19 mouse cellular contexts compared by ENCODE assay signal in the genomic region with DNA sequence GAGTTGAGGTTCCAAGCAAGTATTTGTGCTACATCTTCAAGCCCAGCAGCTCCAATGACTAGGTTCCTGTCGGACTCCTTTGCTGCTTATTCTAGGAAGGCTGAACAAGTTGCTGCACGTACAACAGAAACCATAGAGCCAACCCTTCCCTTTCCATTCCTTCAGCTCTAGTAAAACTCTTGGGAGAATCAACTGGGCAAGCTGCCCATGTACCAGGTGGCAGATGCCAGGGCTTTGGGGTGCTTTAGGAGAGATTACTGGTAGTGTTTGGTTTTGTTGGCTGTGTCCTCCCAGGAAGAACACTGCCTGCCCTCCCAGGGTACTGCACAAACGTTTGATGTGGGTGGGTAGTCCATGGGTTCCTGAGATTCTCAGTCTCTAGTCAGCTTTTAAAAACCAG. TPM values are rescaled to one million over a fixed set of nuclear protein-coding genes. Genes with fewer than 3 reads are reported as not detected.
DNase-seq lines count a peak whose midpoint lies in the region; ATAC-seq lines count a peak whose summit lies in the region.
"Had no signal": no experiment of that assay in that cellular context is flagged by ENCODE, and none has a peak within 500 bp of the region (broad histone marks: within the 10 kb centered on the region; RNA-seq: fewer than 3 reads in every experiment).

No protein-coding gene starts in this region.

- H3K9ac ChIP-seq in forebrain, embryonic 13.5 days = no peak overlapping the region; the same call in 1 of the 2 replicates
- no peak overlapping the region for H3K9ac ChIP-seq in forebrain, embryonic 14.5 days (ENCODE audit: low read length)
- H3K9ac ChIP-seq: forebrain, embryonic 15.5 days had no signal

- H3K4me3 ChIP-seq in forebrain, embryonic 13.5 days = no peak overlapping the region
- H3K4me3 ChIP-seq in forebrain, embryonic 14.5 days (ENCODE audit: low read depth, low read length) = no peak overlapping the region
- H3K4me3 ChIP-seq: forebrain, embryonic 15.5 days; midbrain, embryonic 10.5 days had no signal

- ATAC-seq in forebrain, embryonic 13.5 days = no peak
- ATAC-seq in forebrain, embryonic 14.5 days = no peak
- no peak for ATAC-seq in megakaryocyte-erythroid progenitor cell, adult 5-6 weeks (replicated peaks; ENCODE audit: low FRiP score, low TSS enrichment, poor library complexity, severe bottlenecking)
- ATAC-seq: forebrain, embryonic 15.5 days; inflammation-experienced regulatory T-cells, adult 6 months had no signal

- H3K36me3 ChIP-seq in forebrain, embryonic 13.5 days (ENCODE audit: poor library complexity, severe bottlenecking) = peaks cover 32% of the 10 kb centered on the region
- H3K36me3 ChIP-seq in forebrain, embryonic 14.5 days (ENCODE audit: control insufficient read depth, insufficient read depth, low read length) = peaks cover 31% of the 10 kb centered on the region

- H3K27ac ChIP-seq in forebrain, embryonic 13.5 days = 0 out of 2 replicates have a peak overlapping the region, but pooled peaks have one; percentile 6
- no peak overlapping the region; the same call in 1 of the 2 replicates for H3K27ac ChIP-seq in forebrain, embryonic 14.5 days (ENCODE audit: low read depth, low read length)
- H3K27ac ChIP-seq: forebrain, embryonic 15.5 days; midbrain, embryonic 10.5 days had no signal

- DNase-seq in forebrain, embryonic 14.5 days (ENCODE audit: low spot score) = no peak
- DNase-seq in brain, adult 2 months (ENCODE audit: low read depth, low spot score) = peak; percentile 67
- DNase-seq in cerebellum, adult 8-10 months = peak; percentile 64
- DNase-seq in fat pad, adult 2 months (ENCODE audit: extremely low read depth, low read depth, low spot score) = peak; percentile 80
- no peak for DNase-seq in right cerebral cortex, adult 2 months (ENCODE audit: low spot score in 2 of 2)
- DNase-seq: heart, adult 11 months; heart, postnatal 4 days; kidney, adult 8-10 months; kidney, postnatal 36 days; lung, postnatal 36 days; thymus, postnatal 4 days had no signal

- H3K9me3 ChIP-seq in forebrain, embryonic 13.5 days (replicated peaks) = no peaks in the 10 kb centered on the region
- no peaks in the 10 kb centered on the region for H3K9me3 ChIP-seq in forebrain, embryonic 14.5 days (replicated peaks; ENCODE audit: control insufficient read depth, low read length)
- H3K9me3 ChIP-seq: forebrain, embryonic 15.5 days; midbrain, embryonic 10.5 days had no signal

- 58% methylated on average over 3 of the region's 3 CpGs for WGBS in forebrain, embryonic 13.5 days
- 54% methylated on average over 3 of the region's 3 CpGs for WGBS in forebrain, embryonic 14.5 days

- H3K4me2 ChIP-seq in forebrain, embryonic 13.5 days = no peak overlapping the region
- no peak overlapping the region for H3K4me2 ChIP-seq in forebrain, embryonic 14.5 days (ENCODE audit: low read length)
- H3K4me2 ChIP-seq: forebrain, embryonic 15.5 days had no signal

- peaks cover 27% of the 10 kb centered on the region for H3K4me1 ChIP-seq in forebrain, embryonic 13.5 days
- H3K4me1 ChIP-seq in forebrain, embryonic 14.5 days (ENCODE audit: control insufficient read depth, insufficient read depth, low read length) = peaks cover 9% of the 10 kb centered on the region

- no peaks in the 10 kb centered on the region for H3K27me3 ChIP-seq in forebrain, embryonic 13.5 days
- no peaks in the 10 kb centered on the region for H3K27me3 ChIP-seq in forebrain, embryonic 14.5 days (replicated peaks; ENCODE audit: control insufficient read depth, insufficient read depth, low read length)
- H3K27me3 ChIP-seq: forebrain, embryonic 15.5 days had no signal

RNA-seq across cellular contexts. Expression of a gene that starts 8.5 kb away (rescaled TPM):
- 129 and 133 TPM in 2 replicates for polyA plus RNA-seq in forebrain, embryonic 13.5 days (2015; fragmentation: Nextera tagmentation; extraction: Ambion mirVana)
- 137 and 144 TPM in 2 replicates for polyA plus RNA-seq in forebrain, embryonic 14.5 days (2014; fragmentation: Nextera tagmentation; extraction: Ambion mirVana)
- 65.0 and 70.4 TPM in 2 replicates for total RNA-seq in megakaryocyte-erythroid progenitor cell, adult 5-6 weeks (2014; fragmentation: Nextera tagmentation)
- 203 and 253 TPM in 2 replicates for total RNA-seq in megakaryocyte-erythroid progenitor cell, adult 5-6 weeks (2017)

RNA-seq across cellular contexts. Expression of a gene that starts 8.5 kb away (rescaled TPM):
- polyA plus RNA-seq in forebrain, embryonic 13.5 days (2015; fragmentation: Nextera tagmentation; extraction: Ambion mirVana) = 20.4 and 23.8 TPM in 2 replicates
- 21.6 and 23.8 TPM in 2 replicates for polyA plus RNA-seq in forebrain, embryonic 14.5 days (2014; fragmentation: Nextera tagmentation; extraction: Ambion mirVana)
- 24.0 and 31.8 TPM in 2 replicates for total RNA-seq in megakaryocyte-erythroid progenitor cell, adult 5-6 weeks (2014; fragmentation: Nextera tagmentation)
- total RNA-seq in megakaryocyte-erythroid progenitor cell, adult 5-6 weeks (2017) = 58.5 and 63.2 TPM in 2 replicates

RNA-seq across cellular contexts. Expression of a gene that starts 34.6 kb away (rescaled TPM):
- polyA plus RNA-seq in forebrain, embryonic 13.5 days (2015; fragmentation: Nextera tagmentation; extraction: Ambion mirVana) = 18.3 and 29.0 TPM in 2 replicates
- polyA plus RNA-seq in forebrain, embryonic 14.5 days (2014; fragmentation: Nextera tagmentation; extraction: Ambion mirVana) = 25.0 and 25.7 TPM in 2 replicates
- 22.8 and 24.4 TPM in 2 replicates for total RNA-seq in megakaryocyte-erythroid progenitor cell, adult 5-6 weeks (2014; fragmentation: Nextera tagmentation)
- 22.4 and 26.6 TPM in 2 replicates for total RNA-seq in megakaryocyte-erythroid progenitor cell, adult 5-6 weeks (2017)

RNA-seq across cellular contexts. Expression of a gene that starts 34.6 kb away (rescaled TPM):
- 0.89 TPM in 1 of 2 replicates, not detected in the other for polyA plus RNA-seq in forebrain, embryonic 13.5 days (2015; fragmentation: Nextera tagmentation; extraction: Ambion mirVana)
- polyA plus RNA-seq in forebrain, embryonic 14.5 days (2014; fragmentation: Nextera tagmentation; extraction: Ambion mirVana) = not detected in 2 replicates
- not detected in 2 replicates for total RNA-seq in megakaryocyte-erythroid progenitor cell, adult 5-6 weeks (2014; fragmentation: Nextera tagmentation)
- not detected in 2 replicates for total RNA-seq in megakaryocyte-erythroid progenitor cell, adult 5-6 weeks (2017)
- total RNA-seq: gastrocnemius, adult 18-20 months had no signal
- polyA plus RNA-seq: forebrain, embryonic 15.5 days; neural tube, embryonic 11.5 days; spleen, adult 2 months had no signal

Comparison
In these comparisons a context has a peak if more than half of its experiments do, and no peak if none do; other contexts are left out.
1. DNase-seq: peak in brain, adult 2 months (single experiment), cerebellum, adult 8-10 months (single experiment) and fat pad, adult 2 months (single experiment); none in forebrain, embryonic 14.5 days (single experiment) and right cerebral cortex, adult 2 months (0 of 2).